Mouse (Mus musculus) embryonic facial prominence, embryonic 13.5 days (tissue): ENCODE results near the gene Armc8. TPM values are rescaled to one million over a fixed set of nuclear protein-coding genes. Genes with fewer than 3 reads are reported as not detected.

Experiments used
- ATAC-seq: fragments of 200-750 bp; cut with Nextera tagmentation; 2 replicates; pipeline ENCODE4 v1.8.0; 2017; ENCODE audit warnings: low read depth; ENCODE audit not compliant: insufficient number of reproducible peaks, insufficient read depth, low FRiP score, low TSS enrichment
- H3K27ac ChIP-seq: fragments of 300-500 bp; sonication (generic); 2 replicates; pipeline ENCODE4 v1.5.1; 2015; ENCODE audit warnings: moderate library complexity, mild to moderate bottlenecking, inconsistent platforms
- H3K27me3 ChIP-seq: fragments of 300-500 bp; sonication (generic); 2 replicates; pipeline ENCODE4 v1.6.1; 2015; ENCODE audit warnings: mild to moderate bottlenecking, inconsistent platforms
- H3K36me3 ChIP-seq: fragments of 300-500 bp; sonication (generic); 2 replicates; pipeline ENCODE4 v1.6.1; 2015; ENCODE audit warnings: mild to moderate bottlenecking, inconsistent platforms
- H3K4me1 ChIP-seq: fragments of 300-500 bp; sonication (generic); 2 replicates; pipeline ENCODE4 v1.6.1; 2015; ENCODE audit warnings: inconsistent platforms
- H3K4me2 ChIP-seq: fragments of 300-500 bp; sonication (generic); 2 replicates; pipeline ENCODE4 v1.6.1; 2015; ENCODE audit warnings: moderate library complexity, mild to moderate bottlenecking, inconsistent platforms
- H3K4me3 ChIP-seq: fragments of 300-500 bp; sonication (generic); 2 replicates; pipeline ENCODE4 v1.5.1; 2015; ENCODE audit warnings: mild to moderate bottlenecking, inconsistent platforms
- H3K9ac ChIP-seq: fragments of 300-500 bp; sonication (generic); 2 replicates; pipeline ENCODE4 v1.6.1; 2015; ENCODE audit warnings: mild to moderate bottlenecking, inconsistent platforms
- H3K9me3 ChIP-seq: fragments of 300-500 bp; sonication (generic); 2 replicates; pipeline ENCODE4 v1.6.1; 2016; ENCODE audit warnings: inconsistent platforms
- WGBS: fragments of 180-500 bp; shearing (Covaris S2); methylation state at CpG from one replicate; pipeline ENCODE4 v1.1.7; 2015; ENCODE audit warnings: mixed read lengths; 5-methylcytosine and 5-hydroxymethylcytosine counted together
- polyA plus RNA-seq: library from polyadenylated mRNA; unstranded; fragments of >200 nt; fragmentation: Nextera tagmentation; extraction: Ambion mirVana; gene quantifications from 2 replicates; pipeline ENCODE4 v1.2.1, GENCODE M21; 2015

Gene Armc8
- polyA plus RNA-seq, 1 experiment from 2014 or later = 21.7 TPM

GRCm38 (mm10) chr9:99430806-99431205, 137.9 kb downstream of the Armc8 start:
- no peak for ATAC-seq
- Histone ChIP-seq H3K4me2 (no peak overlapping the region), H3K9ac (no peak overlapping the region), H3K27ac (no peak overlapping the region), H3K4me1 (peaks cover 50% of the 10 kb centered on the region), H3K4me3 (no peak overlapping the region), H3K27me3 (no peaks in the 10 kb centered on the region), H3K36me3 (no peaks in the 10 kb centered on the region), H3K9me3 (no peaks in the 10 kb centered on the region)
- WGBS = 77% methylated on average over 6 of the region's 6 CpGs

- no peak for ATAC-seq
- Histone ChIP-seq H3K4me2 (no peak overlapping the region), H3K27me3 (no peaks in the 10 kb centered on the region), H3K36me3 (no peaks in the 10 kb centered on the region), H3K4me3 (no peak overlapping the region), H3K27ac (no peak overlapping the region), H3K9me3 (no peaks in the 10 kb centered on the region), H3K4me1 (peaks cover 50% of the 10 kb centered on the region), H3K9ac (no peak overlapping the region)
- 86% methylated on average over 3 of the region's 3 CpGs for WGBS
Measured at GRCm38 (mm10) chr9:99429845-99430244, 138.9 kb downstream of the Armc8 start.

GRCm38 (mm10) chr9:99428601-99429331, 139.9 kb downstream of the Armc8 start:
- Histone ChIP-seq H3K36me3 (no peaks in the 10 kb centered on the region), H3K4me3 (no peak overlapping the region), H3K27ac (no peak overlapping the region), H3K4me2 (no peak overlapping the region), H3K9me3 (no peaks in the 10 kb centered on the region), H3K27me3 (no peaks in the 10 kb centered on the region), H3K9ac (no peak overlapping the region), H3K4me1 (peaks cover 50% of the 10 kb centered on the region)
- WGBS = 59% methylated on average over 11 of the region's 11 CpGs
- ATAC-seq = no peak

Other genes with a start within 250 kb of the Armc8 start
- 0.55 and 0.59 TPM in 2 replicates for gene Esyt3, start 210.3 kb downstream of the Armc8 start, polyA plus RNA-seq
- gene Mras, start 131.5 kb downstream of the Armc8 start, polyA plus RNA-seq = 28.3 and 31.2 TPM in 2 replicates
- gene Nme9, start 117.4 kb downstream of the Armc8 start, polyA plus RNA-seq = 0.32 TPM in 1 of 2 replicates, not detected in the other
- 31.6 and 31.7 TPM in 2 replicates for gene Dbr1, start 6.9 kb upstream of the Armc8 start, polyA plus RNA-seq
- not detected in 2 replicates for gene A4gnt, start 43.6 kb upstream of the Armc8 start, polyA plus RNA-seq
- 26.4 and 31.7 TPM in 2 replicates for gene Dzip1l, start 60.6 kb upstream of the Armc8 start, polyA plus RNA-seq
- 0.15 TPM in 1 of 2 replicates, not detected in the other for gene Cldn18, start 148.4 kb upstream of the Armc8 start, polyA plus RNA-seq